Mouse (Mus musculus) neural tube, embryonic 13.5 days (tissue): ENCODE results near the gene Gm45808. TPM values are rescaled to one million over a fixed set of nuclear protein-coding genes. Genes with fewer than 3 reads are reported as not detected.
"Not testable (repeated sequence)": the region's sequence is repeated elsewhere in the genome, so short reads cannot be mapped to it uniquely, and the experiment has no call there.

ENCODE experiments used
- ATAC-seq: fragments of 200-750 bp; cut with Nextera tagmentation; 2 replicates; pipeline ENCODE4 v1.8.0; 2017; ENCODE audit warnings: low read depth, mild to moderate bottlenecking, moderate TSS enrichment, moderate library complexity
- H3K27ac ChIP-seq: fragments of 300-500 bp; sonication (generic); replicated peaks from 2 replicates; pipeline ENCODE4 v1.5.1; 2015; ENCODE audit warnings: moderate library complexity, mild to moderate bottlenecking, inconsistent platforms
- H3K27me3 ChIP-seq: fragments of 300-500 bp; sonication (generic); 2 replicates; pipeline ENCODE4 v1.6.1; 2015; ENCODE audit warnings: mild to moderate bottlenecking, inconsistent platforms
- H3K36me3 ChIP-seq: fragments of 300-500 bp; sonication (generic); 2 replicates; pipeline ENCODE4 v1.6.1; 2015; ENCODE audit warnings: mild to moderate bottlenecking, inconsistent platforms
- H3K4me1 ChIP-seq: fragments of 300-500 bp; sonication (generic); replicated peaks from 2 replicates; pipeline ENCODE4 v1.6.1; 2015; ENCODE audit warnings: inconsistent platforms
- H3K4me2 ChIP-seq: fragments of 300-500 bp; sonication (generic); 2 replicates; pipeline ENCODE4 v1.6.1; 2015; ENCODE audit warnings: inconsistent platforms, mild to moderate bottlenecking, moderate library complexity
- H3K4me3 ChIP-seq: fragments of 300-500 bp; sonication (generic); 2 replicates; pipeline ENCODE4 v1.5.1; 2015; ENCODE audit warnings: mild to moderate bottlenecking, inconsistent platforms
- H3K9ac ChIP-seq: fragments of 300-500 bp; sonication (generic); 2 replicates; pipeline ENCODE4 v1.6.1; 2015; ENCODE audit warnings: moderate library complexity, mild to moderate bottlenecking, inconsistent platforms
- H3K9me3 ChIP-seq: fragments of 300-500 bp; sonication (generic); 2 replicates; pipeline ENCODE4 v1.6.1; 2016; ENCODE audit warnings: inconsistent platforms
- WGBS: fragments of 180-500 bp; shearing (Covaris S2); methylation state at CpG from one replicate; pipeline ENCODE4 v1.1.7; 2015; 5-methylcytosine and 5-hydroxymethylcytosine counted together
- polyA plus RNA-seq: library from polyadenylated mRNA; unstranded; fragments of >200 nt; fragmentation: Nextera tagmentation; extraction: Ambion mirVana; gene quantifications from 2 replicates; pipeline ENCODE4 v1.2.1, GENCODE M21; 2015

Gm45808 gene
- polyA plus RNA-seq, 1 experiment from 2014 or later: not detected

- no peak for ATAC-seq
- H3K9ac ChIP-seq: no peak overlapping the region
- peaks cover 40% of the 10 kb centered on the region for H3K36me3 ChIP-seq
- no peak overlapping the region for H3K4me2 ChIP-seq
- WGBS: 95% methylated on average over 7 of the region's 7 CpGs
- H3K27me3 ChIP-seq: no peaks in the 10 kb centered on the region
- no peak overlapping the region for H3K4me3 ChIP-seq
- H3K9me3 ChIP-seq: no peaks in the 10 kb centered on the region
- peaks cover 53% of the 10 kb centered on the region for H3K4me1 ChIP-seq
- H3K27ac ChIP-seq: no peak overlapping the region
Observed at GRCm38 (mm10) chr7:45463987-45464778, 22.4 kb downstream of the Gm45808 start.

- H3K9ac ChIP-seq, ATAC-seq, H3K4me2 ChIP-seq, H3K27me3 ChIP-seq, H3K4me3 ChIP-seq, H3K27ac ChIP-seq, H3K9me3 ChIP-seq: not testable (repeated sequence)
- WGBS: 85% methylated on average over 4 of the region's 4 CpGs
- Histone ChIP-seq H3K36me3 (peaks cover 45% of the 10 kb centered on the region), H3K4me1 (peaks cover 59% of the 10 kb centered on the region)
Observed at GRCm38 (mm10) chr7:45462868-45463267, 23.7 kb downstream of the Gm45808 start.

GRCm38 (mm10) chr7:45462325-45462724 lies 24.3 kb downstream of the Gm45808 start:
- Histone ChIP-seq H3K4me1 (peaks cover 62% of the 10 kb centered on the region), H3K9ac (no peak overlapping the region), H3K4me2 (no peak overlapping the region), H3K9me3 (no peaks in the 10 kb centered on the region), H3K36me3 (peaks cover 51% of the 10 kb centered on the region), H3K27me3 (no peaks in the 10 kb centered on the region), H3K4me3 (no peak overlapping the region), H3K27ac (no peak overlapping the region)
- no peak for ATAC-seq
- 95% methylated on average over 4 of the region's 4 CpGs for WGBS

- Histone ChIP-seq H3K27me3 (no peaks in the 10 kb centered on the region), H3K9me3 (no peaks in the 10 kb centered on the region), H3K27ac (peak overlapping the region; percentile 54; the same call in 1 of the 2 replicates), H3K36me3 (peaks cover 56% of the 10 kb centered on the region), H3K4me1 (peaks cover 64% of the 10 kb centered on the region), H3K4me3 (no peak overlapping the region), H3K4me2 (no peak overlapping the region), H3K9ac (peak overlapping the region; percentile 54)
- 72% methylated on average over 4 of the region's 4 CpGs for WGBS
- no peak for ATAC-seq
Observed at GRCm38 (mm10) chr7:45461781-45462180, 24.8 kb downstream of the Gm45808 start.

- H3K27me3 ChIP-seq: no peaks in the 10 kb centered on the region
- H3K4me3 ChIP-seq: no peak overlapping the region
- H3K9me3 ChIP-seq: no peaks in the 10 kb centered on the region
- peaks cover 66% of the 10 kb centered on the region for H3K4me1 ChIP-seq
- ATAC-seq: no peak
- H3K36me3 ChIP-seq: peaks cover 61% of the 10 kb centered on the region
- H3K9ac ChIP-seq: peak overlapping the region; percentile 66
- peak overlapping the region; percentile 97 for H3K27ac ChIP-seq
- WGBS: 26% methylated on average over 5 of the region's 5 CpGs
- no peak overlapping the region for H3K4me2 ChIP-seq
Observed at GRCm38 (mm10) chr7:45461326-45461725, 25.3 kb downstream of the Gm45808 start.

- H3K27ac ChIP-seq: peak overlapping the region; percentile 97
Observed at GRCm38 (mm10) chr7:45460860-45461314, 25.7 kb downstream of the Gm45808 start.

GRCm38 (mm10) chr7:45460377-45460776 lies 26.2 kb downstream of the Gm45808 start:
- peaks cover 57% of the 10 kb centered on the region for H3K4me1 ChIP-seq
- peak overlapping the region; percentile 58 for H3K4me2 ChIP-seq
- H3K36me3 ChIP-seq: peaks cover 67% of the 10 kb centered on the region
- peak overlapping the region; percentile 66 for H3K9ac ChIP-seq
- WGBS: 77% methylated on average over 7 of the region's 7 CpGs
- H3K27ac ChIP-seq: peak overlapping the region; percentile 97
- ATAC-seq: peak; percentile 2; the same call in 1 of the 2 replicates
- H3K4me3 ChIP-seq: peak overlapping the region; percentile 69
- no peaks in the 10 kb centered on the region for H3K27me3 ChIP-seq
- H3K9me3 ChIP-seq: no peaks in the 10 kb centered on the region

More at GRCm38 (mm10) chr7:45460860-45461314, 25.7 kb downstream of the Gm45808 start:
- 28% methylated on average over 13 of the region's 13 CpGs for WGBS
- no peak for ATAC-seq
- H3K36me3 ChIP-seq: peaks cover 65% of the 10 kb centered on the region
- peaks cover 62% of the 10 kb centered on the region for H3K4me1 ChIP-seq
- H3K4me3 ChIP-seq: peak overlapping the region; percentile 69; the same call in 1 of the 2 replicates
- no peaks in the 10 kb centered on the region for H3K9me3 ChIP-seq
- peak overlapping the region; percentile 58 for H3K4me2 ChIP-seq
- no peaks in the 10 kb centered on the region for H3K27me3 ChIP-seq
- peak overlapping the region; percentile 66 for H3K9ac ChIP-seq

GRCm38 (mm10) chr7:45459564-45460140 lies 27.0 kb downstream of the Gm45808 start, which contains the start of gene Ftl1:
Gene Ftl1, minus strand, starts transcription at chr7:45459884.
- not testable (repeated sequence) for H3K27me3 ChIP-seq, H3K9me3 ChIP-seq
- ATAC-seq: peak; percentile 97
- Histone ChIP-seq H3K9ac (peak within 1 kb of the TSS; percentile 90), H3K27ac (peak within 1 kb of the TSS; percentile 97), H3K36me3 (peaks cover 67% of the 10 kb centered on the region), H3K4me1 (peaks cover 49% of the 10 kb centered on the region), H3K4me3 (peak within 1 kb of the TSS; percentile 69), H3K4me2 (peak within 1 kb of the TSS; percentile 96)
- under 1% methylated on average over 35 of the region's 37 CpGs for WGBS

- ATAC-seq: peak; percentile 84
- H3K4me2 ChIP-seq: peak overlapping the region; percentile 96
- H3K9ac ChIP-seq: peak overlapping the region; percentile 90
- H3K4me1 ChIP-seq: peaks cover 46% of the 10 kb centered on the region
- under 1% methylated on average over 43 of the region's 43 CpGs for WGBS
- no peaks in the 10 kb centered on the region for H3K9me3 ChIP-seq
- peaks cover 67% of the 10 kb centered on the region for H3K36me3 ChIP-seq
- peak overlapping the region; percentile 97 for H3K27ac ChIP-seq
- no peaks in the 10 kb centered on the region for H3K27me3 ChIP-seq
- H3K4me3 ChIP-seq: peak overlapping the region; percentile 69
Observed at GRCm38 (mm10) chr7:45458748-45459563, 27.7 kb downstream of the Gm45808 start.

- H3K27ac ChIP-seq: peak overlapping the region; percentile 97
- H3K36me3 ChIP-seq: peaks cover 63% of the 10 kb centered on the region
Observed at GRCm38 (mm10) chr7:45457204-45458060, 29.2 kb downstream of the Gm45808 start.

GRCm38 (mm10) chr7:45456721-45457203 lies 29.8 kb downstream of the Gm45808 start:
- no peaks in the 10 kb centered on the region for H3K9me3 ChIP-seq
- 49% methylated on average over 9 of the region's 9 CpGs for WGBS
- no peak for ATAC-seq
- no peaks in the 10 kb centered on the region for H3K27me3 ChIP-seq
- H3K9ac ChIP-seq: peak overlapping the region; percentile 90
- peaks cover 37% of the 10 kb centered on the region for H3K4me1 ChIP-seq
- H3K36me3 ChIP-seq: peaks cover 65% of the 10 kb centered on the region
- H3K4me2 ChIP-seq: peak overlapping the region; percentile 96
- peak overlapping the region; percentile 97 for H3K27ac ChIP-seq
- peak overlapping the region; percentile 69 for H3K4me3 ChIP-seq

More at GRCm38 (mm10) chr7:45457204-45458060, 29.2 kb downstream of the Gm45808 start:
- peak overlapping the region; percentile 90 for H3K9ac ChIP-seq
- H3K4me2 ChIP-seq: peak overlapping the region; percentile 96
- H3K27me3 ChIP-seq: no peaks in the 10 kb centered on the region
- ATAC-seq: no peak
- 74% methylated on average over 10 of the region's 10 CpGs for WGBS
- H3K9me3 ChIP-seq: no peaks in the 10 kb centered on the region
- H3K4me1 ChIP-seq: peaks cover 44% of the 10 kb centered on the region
- H3K4me3 ChIP-seq: peak overlapping the region; percentile 69
